Mouse (Mus musculus) cerebellum, adult 2 months (tissue): ENCODE results near the gene Aldob. TPM values are rescaled to one million over a fixed set of nuclear protein-coding genes. Genes with fewer than 3 reads are reported as not detected.

ENCODE experiments used
- DNase-seq, 2 experiments: peaks; one replicate each; pipeline ENCODE4 v3.0.0; 2021
- H3K27ac ChIP-seq: fragments of 200-500 bp; 2 replicates; pipeline ENCODE4 v1.5.1; 2012; ENCODE audit warnings: low read length, control low read depth, inconsistent platforms; ENCODE audit not compliant: insufficient read depth
- H3K27me3 ChIP-seq: fragments of 200-500 bp; 2 replicates; pipeline ENCODE4 v1.6.1; 2012; ENCODE audit warnings: inconsistent platforms, mild to moderate bottlenecking, low read length, moderate library complexity; ENCODE audit not compliant: control insufficient read depth, insufficient read depth
- H3K4me1 ChIP-seq: fragments of 200-500 bp; 2 replicates; pipeline ENCODE4 v1.6.1; 2011; ENCODE audit warnings: low read length; ENCODE audit not compliant: control insufficient read depth, insufficient read depth
- H3K4me3 ChIP-seq: fragments of 200-500 bp; replicated peaks from 2 replicates; pipeline ENCODE3; 2011; ENCODE audit warnings: mild to moderate bottlenecking, low read depth, low read length, control low read depth; ENCODE audit not compliant: insufficient read depth
- CTCF ChIP-seq: fragments of 200-500 bp; IDR thresholded peaks from 2 replicates; pipeline ENCODE4 v1.5.1; 2011; ENCODE audit warnings: low read depth, mild to moderate bottlenecking, control low read depth, low read length, moderate library complexity, borderline replicate concordance; ENCODE audit not compliant: insufficient read depth
- POLR2A ChIP-seq: fragments of 200-500 bp; IDR thresholded peaks from 2 replicates; pipeline ENCODE4 v1.6.1; 2011; ENCODE audit warnings: low read length, control low read depth, borderline replicate concordance; ENCODE audit not compliant: insufficient read depth
- WGBS: fragments of 180-500 bp; shearing (Covaris S2); methylation state at CpG from one replicate; pipeline ENCODE4 v1.1.7; 2018; 5-methylcytosine and 5-hydroxymethylcytosine counted together
- polyA plus RNA-seq: library from polyadenylated mRNA; depleted of rRNA; stranded (reverse); fragments of >200 nt; gene quantifications from 2 replicates; pipeline ENCODE4 v1.2.3, GENCODE M21; 2012

Gene Aldob
- polyA plus RNA-seq, 1 experiment, result 3.4 TPM

DNA sequence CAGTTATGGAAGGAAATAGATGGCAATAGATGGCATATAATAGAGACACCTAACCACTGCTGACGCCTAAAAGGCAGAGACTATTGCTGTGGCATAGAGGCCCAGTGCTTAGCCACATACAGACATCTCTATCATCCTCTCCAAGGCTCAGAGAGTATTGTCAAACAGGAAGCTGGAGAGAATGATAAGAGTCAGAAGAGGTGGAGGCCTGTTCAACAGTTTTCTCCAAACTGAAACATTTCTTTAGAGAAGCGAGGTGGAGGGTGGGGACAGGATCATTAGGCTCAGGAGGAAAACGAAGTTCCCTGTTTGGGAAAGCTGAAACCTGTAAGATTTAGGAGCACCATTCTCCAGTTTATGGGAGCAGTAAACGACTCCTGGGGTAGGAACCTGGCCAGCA lies 31.9 kb upstream of the Aldob start:
- no peak for TF ChIP-seq POLR2A
- no peak for TF ChIP-seq CTCF
- Histone ChIP-seq H3K4me1 (no peaks in the 10 kb centered on the region), H3K27ac (no peak overlapping the region), H3K4me3 (no peak overlapping the region), H3K27me3 (no peaks in the 10 kb centered on the region)
- 70% methylated on average over 4 of the region's 4 CpGs for WGBS
- no peak for DNase-seq

DNA sequence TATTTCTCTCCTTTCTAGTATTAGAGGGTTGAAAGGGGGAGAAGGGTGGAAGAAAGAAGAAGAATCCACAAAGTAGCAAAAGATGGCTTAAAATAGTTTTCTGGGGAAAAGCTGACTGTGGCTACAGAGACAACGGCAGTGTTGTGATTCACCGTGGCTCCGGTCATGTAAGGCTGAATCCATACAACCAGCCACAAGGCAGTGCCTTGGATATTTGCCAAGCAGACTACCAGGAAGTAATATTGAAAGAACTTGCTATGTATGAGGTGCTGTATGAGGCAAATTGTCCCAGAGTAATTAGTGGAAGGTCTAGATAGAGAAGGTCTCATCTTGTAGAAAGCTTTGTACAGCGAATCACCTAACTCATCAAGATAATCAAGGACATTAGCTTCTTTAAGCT lies 22.8 kb upstream of the Aldob start:
- 70% methylated on average over 4 of the region's 4 CpGs for WGBS
- Histone ChIP-seq H3K27ac (no peak overlapping the region), H3K27me3 (no peaks in the 10 kb centered on the region), H3K4me1 (no peaks in the 10 kb centered on the region), H3K4me3 (no peak overlapping the region)
- no peak for DNase-seq
- no peak for TF ChIP-seq CTCF
- no peak for TF ChIP-seq POLR2A

DNA sequence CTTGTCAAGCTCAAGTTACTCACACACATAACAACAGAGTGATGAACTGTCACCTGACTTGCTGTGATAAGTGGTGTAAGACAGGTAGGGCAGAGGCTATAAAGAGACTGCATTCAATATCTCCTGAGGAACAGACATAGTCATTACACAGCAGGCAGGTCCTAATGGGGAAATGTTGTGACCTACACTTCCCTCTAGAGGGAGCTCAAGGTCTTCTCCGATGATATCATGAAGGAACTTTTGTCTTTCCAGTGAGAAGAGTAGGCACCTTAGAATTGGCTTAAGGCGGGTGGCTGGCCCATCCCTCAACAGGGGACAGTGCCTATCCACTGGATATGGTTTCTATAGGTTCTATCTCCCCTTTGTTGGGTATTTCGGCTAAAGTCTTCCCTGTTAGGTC lies 18.3 kb upstream of the Aldob start:
- TF ChIP-seq CTCF, result peak; percentile 69
- no peak for TF ChIP-seq POLR2A

DNA sequence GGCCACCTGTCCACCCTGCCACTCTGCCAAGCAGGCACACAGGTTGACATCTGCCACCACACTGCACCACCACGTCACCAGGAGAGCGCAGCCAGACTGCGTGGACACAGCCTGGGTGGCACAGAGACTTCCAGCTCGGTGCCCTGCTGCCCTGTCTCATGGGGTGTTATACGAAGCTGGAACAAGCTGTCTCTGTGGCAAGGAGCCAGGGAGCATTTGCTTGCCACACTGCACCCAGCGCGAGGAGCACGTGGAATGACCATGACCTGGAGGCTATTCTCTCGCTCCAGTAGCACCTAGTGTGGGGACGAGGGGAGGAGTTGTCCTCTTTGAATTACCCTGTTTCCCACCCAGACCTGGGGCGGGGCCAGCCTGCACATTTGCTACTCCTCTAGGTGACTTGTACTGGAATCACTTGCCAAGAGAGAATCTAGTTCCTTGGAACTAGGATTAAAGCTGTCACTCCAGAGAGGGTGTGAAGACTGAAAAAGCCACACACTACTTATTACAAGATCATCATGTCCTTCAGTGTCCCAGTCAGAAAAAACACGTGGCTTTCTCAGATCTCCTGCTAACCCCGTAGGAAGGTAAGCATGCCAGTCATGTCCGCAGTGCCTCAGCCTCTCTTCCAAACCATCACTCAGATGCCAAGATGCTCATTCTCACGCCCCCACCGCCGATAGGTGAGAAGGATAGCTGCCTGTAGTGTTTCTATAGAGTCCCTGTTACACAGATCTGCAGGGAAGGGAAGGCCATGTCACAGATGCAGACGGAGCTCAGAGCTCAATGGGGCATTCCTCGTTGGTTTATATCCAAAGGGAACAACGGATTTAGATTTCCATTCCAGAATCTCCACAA lies 10.8 kb upstream of the Aldob start:
- Histone ChIP-seq H3K4me3 (peak overlapping the region; percentile 28), H3K27ac (peak overlapping the region; percentile 8; the same call in 1 of the 2 replicates), H3K4me1 (peaks cover 13% of the 10 kb centered on the region), H3K27me3 (no peaks in the 10 kb centered on the region)
- peak; percentile 84 to 87 for DNase-seq
- 6% methylated on average over 20 of the region's 20 CpGs for WGBS
- 0 out of 2 replicates have a peak, but pooled peaks have one; percentile 10 for TF ChIP-seq POLR2A
- TF ChIP-seq CTCF, result no peak

More for the DNA sequence above, 18.3 kb upstream of the Aldob start:
- no peaks in the 10 kb centered on the region for H3K27me3 ChIP-seq
- 20% methylated on average over 3 of the region's 3 CpGs for WGBS
- no peaks in the 10 kb centered on the region for H3K4me1 ChIP-seq
- peak; percentile 53 to 74 for DNase-seq
- no peak overlapping the region for H3K4me3 ChIP-seq
- no peak overlapping the region for H3K27ac ChIP-seq

DNA sequence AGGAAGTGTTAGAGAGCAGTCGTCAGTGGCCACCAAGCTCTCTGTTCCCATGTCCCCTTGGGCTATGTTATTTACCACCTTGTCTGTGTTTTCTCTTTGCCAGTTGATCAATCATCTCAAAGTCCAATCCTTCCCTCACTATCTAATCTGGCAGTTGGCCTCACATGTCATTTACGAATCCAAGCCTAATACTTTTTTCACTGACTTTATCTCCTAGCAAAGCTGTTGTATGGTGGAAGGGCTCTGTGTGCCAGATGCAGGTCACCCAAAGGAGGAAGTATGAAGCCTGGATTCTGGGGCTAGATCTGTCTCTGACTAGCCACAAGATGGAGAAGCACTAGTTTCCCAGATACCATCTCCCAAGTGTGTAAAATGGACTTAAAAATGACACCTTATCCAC lies 8.8 kb upstream of the Aldob start:
- H3K4me1 ChIP-seq, result peaks cover 13% of the 10 kb centered on the region
- no peak overlapping the region for H3K27ac ChIP-seq
- TF ChIP-seq CTCF (no peak), POLR2A (no peak)
- DNase-seq, result no peak
- H3K4me3 ChIP-seq, result no peak overlapping the region
- no peaks in the 10 kb centered on the region for H3K27me3 ChIP-seq
- WGBS, result 95% methylated on average over 2 of the region's 2 CpGs

DNA sequence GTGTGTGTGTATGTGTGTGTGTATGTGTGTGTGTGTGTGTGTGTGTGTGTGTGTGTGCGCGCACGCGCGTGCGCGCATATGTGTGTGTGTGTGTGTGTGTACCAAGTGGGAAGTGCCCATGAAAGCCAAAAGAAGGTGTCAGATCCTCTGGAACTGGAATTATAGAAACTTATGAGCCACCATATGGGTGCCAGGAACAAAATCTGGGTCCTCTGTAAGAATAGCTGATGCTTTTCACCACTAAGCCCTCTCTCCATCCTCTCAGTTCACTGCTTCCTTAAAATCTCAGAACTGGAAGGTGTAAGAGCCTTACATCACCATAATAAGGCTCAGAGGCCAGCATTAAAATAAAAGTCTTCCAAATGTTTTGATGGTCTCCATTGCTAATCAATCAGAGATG lies 8.0 kb upstream of the Aldob start:
- DNase-seq, result no peak
- TF ChIP-seq CTCF (no peak), POLR2A (no peak)
- Histone ChIP-seq H3K4me1 (peaks cover 13% of the 10 kb centered on the region), H3K27me3 (no peaks in the 10 kb centered on the region), H3K27ac (no peak overlapping the region), H3K4me3 (no peak overlapping the region)
- 91% methylated on average over 7 of the region's 7 CpGs for WGBS

DNA sequence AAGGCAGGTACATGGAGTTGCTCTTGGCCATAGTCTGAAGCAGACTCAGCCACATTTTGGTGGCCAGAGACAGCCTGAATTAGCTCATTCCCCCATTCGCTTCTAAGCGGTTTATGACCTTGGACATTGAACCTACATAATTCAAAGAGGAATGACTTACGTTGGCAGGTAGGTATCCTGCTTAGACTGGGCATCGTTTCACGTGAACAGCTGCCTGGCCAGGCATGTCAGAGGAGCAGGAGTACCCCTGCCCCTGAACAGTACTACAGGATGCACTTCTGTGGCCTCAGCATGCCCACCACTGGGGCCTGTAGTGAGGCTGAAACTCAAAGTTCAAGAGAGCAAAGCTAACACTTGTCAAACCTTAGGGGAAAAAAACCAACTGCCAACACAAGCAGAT lies 4.0 kb upstream of the Aldob start:
- no peaks in the 10 kb centered on the region for H3K27me3 ChIP-seq
- no peak overlapping the region for H3K27ac ChIP-seq
- WGBS, result 69% methylated on average over 5 of the region's 5 CpGs
- no peak overlapping the region for H3K4me3 ChIP-seq
- H3K4me1 ChIP-seq, result no peaks in the 10 kb centered on the region
- no peak for DNase-seq
- TF ChIP-seq CTCF (no peak), POLR2A (no peak)
